Mouse (Mus musculus) neural tube, embryonic 14.5 days (tissue): ENCODE measurements at regions not wholly inside any gene's neighbourhood (a gene's known extent, or its start where the extent isn't known, plus 50 kb on each side); places are given as distances from the start of the nearest gene placed in this dataset.

Experiments
- ATAC-seq: fragments of 200-750 bp; cut with Nextera tagmentation; 2 replicates; pipeline ENCODE4 v1.8.0; 2017; ENCODE audit warnings: low read depth, mild to moderate bottlenecking, moderate TSS enrichment, moderate library complexity
- H3K27ac ChIP-seq: fragments of 300-500 bp; sonication (generic); 2 replicates; pipeline ENCODE4 v1.5.1; 2014; ENCODE audit warnings: low read depth, mild to moderate bottlenecking, control low read depth, low read length, moderate library complexity, mixed read lengths
- H3K27me3 ChIP-seq: fragments of 300-500 bp; sonication (generic); 2 replicates; pipeline ENCODE4 v1.6.1; 2014; ENCODE audit warnings: low read length; ENCODE audit not compliant: control insufficient read depth, insufficient read depth
- H3K36me3 ChIP-seq: fragments of 300-500 bp; sonication (generic); 2 replicates; pipeline ENCODE4 v1.6.1; 2014; ENCODE audit warnings: low read length, mixed read lengths; ENCODE audit not compliant: control insufficient read depth, insufficient read depth
- H3K4me1 ChIP-seq: fragments of 300-500 bp; sonication (generic); 2 replicates; pipeline ENCODE4 v1.6.1; 2014; ENCODE audit warnings: low read length; ENCODE audit not compliant: control insufficient read depth, insufficient read depth
- H3K4me2 ChIP-seq: fragments of 300-500 bp; sonication (generic); 2 replicates; pipeline ENCODE4 v1.6.1; 2014; ENCODE audit warnings: mild to moderate bottlenecking, low read depth, low read length, control low read depth
- H3K4me3 ChIP-seq: fragments of 300-500 bp; sonication (generic); 2 replicates; pipeline ENCODE4 v1.5.1; 2014; ENCODE audit warnings: low read depth, low read length, control low read depth, mixed read lengths
- H3K9ac ChIP-seq: fragments of 300-500 bp; sonication (generic); replicated peaks from 2 replicates; pipeline ENCODE4 v1.6.1; 2014; ENCODE audit warnings: low read depth, mild to moderate bottlenecking, control low read depth, low read length, mixed read lengths
- H3K9me3 ChIP-seq: fragments of 300-500 bp; sonication (generic); 2 replicates; pipeline ENCODE4 v1.6.1; 2016; ENCODE audit warnings: low read length; ENCODE audit not compliant: control insufficient read depth
- WGBS: fragments of 180-500 bp; shearing (Covaris S2); extraction: QIAGEN DNeasy Blood & Tissue Kit; methylation state at CpG from one replicate; pipeline ENCODE4 v1.1.7; 2014; 5-methylcytosine and 5-hydroxymethylcytosine counted together

GRCm38 (mm10) chr14:25185959-25186771, 272.8 kb upstream of the Zmiz1 start:
- Histone ChIP-seq H3K9me3 (no peaks in the 10 kb centered on the region), H3K36me3 (no peaks in the 10 kb centered on the region), H3K27me3 (no peaks in the 10 kb centered on the region), H3K4me1 (peaks cover 13% of the 10 kb centered on the region), H3K27ac (peak overlapping the region; percentile 60), H3K4me2 (no peak overlapping the region), H3K4me3 (no peak overlapping the region), H3K9ac (0 out of 2 replicates have a peak overlapping the region, but pooled peaks have one; percentile 8)
- ATAC-seq = peak; percentile 64
- WGBS = 43% methylated on average over 14 of the region's 14 CpGs

DNA sequence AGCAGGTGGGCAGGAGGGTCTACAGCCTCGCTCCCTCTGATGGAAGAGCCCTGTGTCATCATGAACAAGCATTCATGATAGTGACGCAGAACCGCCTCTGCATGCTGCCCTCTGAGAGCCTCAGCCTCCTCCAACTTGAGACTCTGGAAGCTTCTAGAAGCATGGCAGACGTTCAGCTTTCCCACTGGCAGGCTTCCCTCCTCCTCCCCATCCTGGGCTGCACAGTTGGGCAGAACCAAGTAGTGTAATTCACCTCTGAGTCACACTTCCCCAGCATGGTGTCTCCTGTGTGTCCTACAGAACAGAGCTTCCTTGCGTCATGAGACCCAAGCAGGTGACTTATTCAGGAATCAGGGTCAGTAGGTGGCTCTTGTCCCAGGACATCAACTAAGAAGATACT, 271.3 kb upstream of the Zmiz1 start:
- Histone ChIP-seq H3K4me3 (no peak overlapping the region), H3K4me1 (peaks cover 13% of the 10 kb centered on the region), H3K27me3 (no peaks in the 10 kb centered on the region), H3K36me3 (no peaks in the 10 kb centered on the region), H3K9ac (no peak overlapping the region), H3K27ac (no peak overlapping the region), H3K4me2 (no peak overlapping the region), H3K9me3 (no peaks in the 10 kb centered on the region)
- WGBS = 84% methylated on average over 5 of the region's 5 CpGs
- no peak for ATAC-seq

- 88% methylated on average over 5 of the region's 5 CpGs for WGBS
- no peak overlapping the region for H3K4me3 ChIP-seq
- peaks cover 13% of the 10 kb centered on the region for H3K4me1 ChIP-seq
- H3K4me2 ChIP-seq = no peak overlapping the region
- H3K36me3 ChIP-seq = no peaks in the 10 kb centered on the region
- no peak overlapping the region for H3K27ac ChIP-seq
- H3K9me3 ChIP-seq = no peaks in the 10 kb centered on the region
- ATAC-seq = no peak
- no peaks in the 10 kb centered on the region for H3K27me3 ChIP-seq
- H3K9ac ChIP-seq = no peak overlapping the region
Observed at GRCm38 (mm10) chr14:25189256-25189655, 269.7 kb upstream of the Zmiz1 start.

DNA sequence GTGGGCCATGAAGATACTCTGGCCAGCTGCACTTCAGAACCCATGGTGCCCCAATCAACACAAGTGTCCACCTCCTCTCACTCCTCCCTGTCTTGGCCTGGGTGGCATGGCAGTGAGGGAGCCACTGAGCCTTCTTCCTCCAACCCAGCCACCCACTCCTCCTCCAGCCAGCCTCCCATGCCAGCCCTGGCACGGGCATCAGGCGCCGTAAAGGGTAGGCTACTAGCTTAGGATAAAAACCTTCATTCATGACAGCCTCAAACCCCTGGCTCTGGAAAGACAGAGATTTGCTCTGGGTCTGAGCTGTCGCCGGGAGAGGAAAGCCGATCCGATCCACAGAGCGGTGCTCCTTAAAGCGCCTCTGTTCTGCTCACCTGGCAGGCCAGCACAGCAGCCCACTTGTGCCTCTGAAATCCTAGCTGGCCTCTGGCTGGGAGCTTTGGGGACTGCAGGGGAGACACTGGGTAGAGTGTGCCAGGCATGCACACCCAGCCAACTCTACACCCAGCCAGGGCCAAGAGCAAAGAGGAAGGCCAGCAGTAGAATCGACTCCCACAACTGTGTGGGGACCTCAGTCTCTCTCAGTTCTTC, 268.2 kb upstream of the Zmiz1 start:
- Histone ChIP-seq H3K27me3 (no peaks in the 10 kb centered on the region), H3K4me2 (no peak overlapping the region), H3K4me1 (peaks cover 8% of the 10 kb centered on the region), H3K9me3 (no peaks in the 10 kb centered on the region), H3K9ac (no peak overlapping the region), H3K36me3 (no peaks in the 10 kb centered on the region), H3K4me3 (no peak overlapping the region), H3K27ac (no peak overlapping the region)
- no peak for ATAC-seq
- 93% methylated on average over 10 of the region's 10 CpGs for WGBS

- no peak for ATAC-seq
- no peak overlapping the region for H3K4me2 ChIP-seq
- H3K4me1 ChIP-seq = no peaks in the 10 kb centered on the region
- H3K9ac ChIP-seq = no peak overlapping the region
- H3K4me3 ChIP-seq = no peak overlapping the region
- H3K9me3 ChIP-seq = no peaks in the 10 kb centered on the region
- 73% methylated on average over 5 of the region's 5 CpGs for WGBS
- no peaks in the 10 kb centered on the region for H3K36me3 ChIP-seq
- no peak overlapping the region for H3K27ac ChIP-seq
- no peaks in the 10 kb centered on the region for H3K27me3 ChIP-seq
Observed at GRCm38 (mm10) chr14:25196820-25197219, 262.2 kb upstream of the Zmiz1 start.

DNA sequence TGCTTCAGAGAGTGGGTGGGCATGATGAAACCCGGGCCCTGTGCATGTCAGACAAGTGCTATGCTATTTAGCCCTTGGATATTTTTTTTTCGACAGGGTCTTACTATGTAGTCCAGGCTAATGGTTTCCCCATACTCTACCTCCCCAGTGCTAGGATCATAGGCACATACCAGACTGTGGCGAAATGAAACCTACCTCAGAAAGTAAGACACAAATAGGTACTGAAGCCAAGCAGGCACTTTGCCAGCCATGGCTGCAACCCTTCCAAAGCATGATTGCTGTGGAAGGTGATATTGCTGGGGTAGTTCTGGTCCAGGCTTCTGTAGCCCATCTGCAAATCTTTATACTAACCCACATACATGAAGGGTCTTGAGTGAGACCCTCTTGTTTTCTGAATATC, 259.1 kb upstream of the Zmiz1 start:
- ATAC-seq = no peak
- Histone ChIP-seq H3K36me3 (no peaks in the 10 kb centered on the region), H3K27me3 (no peaks in the 10 kb centered on the region), H3K4me1 (no peaks in the 10 kb centered on the region), H3K4me3 (no peak overlapping the region), H3K27ac (no peak overlapping the region), H3K4me2 (no peak overlapping the region), H3K9me3 (no peaks in the 10 kb centered on the region), H3K9ac (no peak overlapping the region)
- 87% methylated on average over 3 of the region's 3 CpGs for WGBS

GRCm38 (mm10) chr14:25200656-25201179, 258.3 kb upstream of the Zmiz1 start:
- 68% methylated on average over 4 of the region's 4 CpGs for WGBS
- H3K9ac ChIP-seq = no peak overlapping the region
- H3K4me3 ChIP-seq = no peak overlapping the region
- ATAC-seq = no peak
- no peak overlapping the region for H3K27ac ChIP-seq
- no peaks in the 10 kb centered on the region for H3K36me3 ChIP-seq
- no peaks in the 10 kb centered on the region for H3K27me3 ChIP-seq
- H3K4me2 ChIP-seq = no peak overlapping the region
- H3K4me1 ChIP-seq = no peaks in the 10 kb centered on the region
- no peaks in the 10 kb centered on the region for H3K9me3 ChIP-seq

DNA sequence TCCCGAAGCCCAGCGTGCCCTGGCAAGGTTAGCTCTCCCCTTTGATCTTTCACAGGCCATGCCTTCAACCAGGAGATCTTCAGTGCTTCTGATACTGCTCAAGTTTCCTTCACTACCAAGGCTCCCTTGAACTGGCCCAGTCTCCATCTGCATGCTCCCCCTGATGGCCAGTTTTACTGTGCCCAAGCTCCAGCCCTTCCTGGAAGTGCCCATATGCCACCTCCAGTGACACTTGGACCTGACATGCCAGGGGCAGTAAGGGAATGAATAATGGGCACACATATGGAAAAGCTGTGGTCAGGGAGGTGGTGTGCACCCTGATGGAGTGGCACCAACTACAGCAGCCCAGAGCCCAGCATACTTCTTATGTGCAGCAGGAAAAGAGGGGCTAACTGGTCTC, 256.7 kb upstream of the Zmiz1 start:
- Histone ChIP-seq H3K4me3 (no peak overlapping the region), H3K27ac (no peak overlapping the region), H3K9ac (no peak overlapping the region), H3K9me3 (no peaks in the 10 kb centered on the region), H3K4me2 (no peak overlapping the region), H3K27me3 (no peaks in the 10 kb centered on the region), H3K36me3 (no peaks in the 10 kb centered on the region), H3K4me1 (no peaks in the 10 kb centered on the region)
- no peak for ATAC-seq
- 98% methylated on average over 2 of the region's 2 CpGs for WGBS

DNA sequence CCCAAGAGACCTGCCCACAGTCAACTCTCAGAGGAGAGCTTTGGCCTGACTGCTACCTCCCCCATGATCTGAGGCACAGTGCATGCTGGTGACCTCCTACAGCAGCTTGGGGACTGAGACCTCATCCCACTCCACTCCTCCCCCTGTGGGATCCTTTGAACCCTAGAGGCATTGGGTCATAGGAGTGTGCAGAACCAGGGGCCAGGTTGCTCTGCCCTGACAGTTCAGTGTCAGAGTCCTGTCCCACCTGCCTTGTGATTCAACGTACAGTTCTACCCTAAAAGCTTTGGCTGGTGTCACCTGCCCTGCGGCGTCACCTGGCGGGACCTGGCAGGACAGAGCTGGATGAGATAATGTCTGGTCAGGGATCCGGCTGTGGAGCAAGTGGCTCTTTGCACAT, 254.9 kb upstream of the Zmiz1 start:
- whole genome bisulfite sequencing = 95% methylated on average over 5 of the region's 5 CpGs
- no peak overlapping the region for H3K4me3 ChIP-seq
- no peaks in the 10 kb centered on the region for H3K27me3 ChIP-seq
- H3K4me1 ChIP-seq = no peaks in the 10 kb centered on the region
- no peak overlapping the region for H3K27ac ChIP-seq
- H3K9ac ChIP-seq = no peak overlapping the region
- no peak for ATAC-seq
- H3K36me3 ChIP-seq = no peaks in the 10 kb centered on the region
- no peaks in the 10 kb centered on the region for H3K9me3 ChIP-seq
- no peak overlapping the region for H3K4me2 ChIP-seq
